Mouse (Mus musculus): Measurements from ENCODE around the gene Cox6b1. TPM values are rescaled to one million over a fixed set of nuclear protein-coding genes. Genes with fewer than 3 reads are reported as not detected.

Gene Cox6b1
- polyA plus RNA-seq (2016; fragmentation: Nextera tagmentation; extraction: Ambion mirVana): 762 and 774 TPM in 2 replicates

GRCm38 (mm10) chr7:30625530-30626384, at the start of gene Cox6b1:
TSS of gene Cox6b1 (minus strand) at chr7:30626151.
- Histone ChIP-seq H3K27ac (peak within 1 kb of the TSS; percentile 88), H3K27me3 (ENCODE audit: poor library complexity, severe bottlenecking) (no peaks in the 10 kb centered on the region; the same call in 1 of the 2 replicates), H3K4me3 (peak within 1 kb of the TSS; percentile 87), H3K9me3 (no peaks in the 10 kb centered on the region), H3K36me3 (replicated peaks) (peaks cover 36% of the 10 kb centered on the region), H3K4me1 (peaks cover 10% of the 10 kb centered on the region)
- DNase-seq (ENCODE audit: extremely low spot score, low spot score): peak; percentile 86
- WGBS: 2% methylated on average over 44 of the region's 44 CpGs

- Histone ChIP-seq H3K27ac (no peak within 1 kb of the TSS), H3K27me3 (ENCODE audit: poor library complexity, severe bottlenecking) (no peaks in the 10 kb centered on the region), H3K4me1 (no peaks in the 10 kb centered on the region), H3K4me3 (no peak within 1 kb of the TSS), H3K9me3 (no peaks in the 10 kb centered on the region), H3K36me3 (replicated peaks) (no peaks in the 10 kb centered on the region)
- DNase-seq (ENCODE audit: extremely low spot score, low spot score): no peak
- 73% methylated on average over 9 of the region's 9 CpGs for WGBS
These were observed 45.5 kb upstream of the Cox6b1 start, which contains the start of gene Pmis2 for GRCm38 (mm10) chr7:30671480-30671879. TSS of gene Pmis2 (minus strand) at chr7:30671605.

GRCm38 (mm10) chr7:30669229-30669628, 43.3 kb upstream of the Cox6b1 start:
- H3K36me3 ChIP-seq (replicated peaks): no peaks in the 10 kb centered on the region
- no peak overlapping the region for H3K4me3 ChIP-seq
- peaks cover 10% of the 10 kb centered on the region for H3K4me1 ChIP-seq
- no peaks in the 10 kb centered on the region for H3K27me3 ChIP-seq (ENCODE audit: poor library complexity, severe bottlenecking)
- 51% methylated on average over 3 of the region's 3 CpGs for WGBS
- DNase-seq (ENCODE audit: extremely low spot score, low spot score): no peak
- no peak overlapping the region for H3K27ac ChIP-seq
- no peaks in the 10 kb centered on the region for H3K9me3 ChIP-seq

- Histone ChIP-seq H3K4me3 (peak overlapping the region; percentile 76), H3K36me3 (replicated peaks) (peaks cover 31% of the 10 kb centered on the region), H3K27ac (peak overlapping the region; percentile 87), H3K4me1 (peaks cover 18% of the 10 kb centered on the region), H3K27me3 (ENCODE audit: poor library complexity, severe bottlenecking) (no peaks in the 10 kb centered on the region), H3K9me3 (no peaks in the 10 kb centered on the region)
- DNase-seq (ENCODE audit: extremely low spot score, low spot score): no peak
- WGBS: 8% methylated on average over 11 of the region's 11 CpGs
These were observed 39.4 kb upstream of the Cox6b1 start for GRCm38 (mm10) chr7:30665321-30665720.

GRCm38 (mm10) chr7:30664529-30665200, 38.7 kb upstream of the Cox6b1 start, which contains the start of gene Haus5:
TSS of gene Haus5 (minus strand) at chr7:30664994.
- peaks cover 18% of the 10 kb centered on the region for H3K4me1 ChIP-seq
- H3K4me3 ChIP-seq: peak within 1 kb of the TSS; percentile 76
- no peaks in the 10 kb centered on the region for H3K9me3 ChIP-seq
- peak; percentile 92 for DNase-seq (ENCODE audit: extremely low spot score, low spot score)
- WGBS: under 1% methylated on average over 34 of the region's 34 CpGs
- peaks cover 37% of the 10 kb centered on the region for H3K36me3 ChIP-seq (replicated peaks)
- H3K27ac ChIP-seq: peak within 1 kb of the TSS; percentile 87
- no peaks in the 10 kb centered on the region for H3K27me3 ChIP-seq (ENCODE audit: poor library complexity, severe bottlenecking)

- H3K4me3 ChIP-seq: peak within 1 kb of the TSS; percentile 73
- H3K36me3 ChIP-seq (replicated peaks): peaks cover 72% of the 10 kb centered on the region
- no peaks in the 10 kb centered on the region for H3K27me3 ChIP-seq (ENCODE audit: poor library complexity, severe bottlenecking)
- peak; percentile 97 for DNase-seq (ENCODE audit: extremely low spot score, low spot score)
- H3K27ac ChIP-seq: peak within 1 kb of the TSS; percentile 87
- no peaks in the 10 kb centered on the region for H3K9me3 ChIP-seq
- 1% methylated on average over 59 of the region's 59 CpGs for WGBS
- peaks cover 16% of the 10 kb centered on the region for H3K4me1 ChIP-seq
These were observed 23.9 kb upstream of the Cox6b1 start, which contains the start of gene Rbm42 for GRCm38 (mm10) chr7:30649591-30650540. TSS of gene Rbm42 (minus strand) at chr7:30650317.

GRCm38 (mm10) chr7:30639083-30639482, 13.1 kb upstream of the Cox6b1 start:
- no peak for DNase-seq (ENCODE audit: extremely low spot score, low spot score)
- H3K27ac ChIP-seq: no peak overlapping the region
- no peak overlapping the region for H3K4me3 ChIP-seq
- no peaks in the 10 kb centered on the region for H3K9me3 ChIP-seq
- H3K4me1 ChIP-seq: peaks cover 30% of the 10 kb centered on the region
- peaks cover 44% of the 10 kb centered on the region for H3K36me3 ChIP-seq (replicated peaks)
- 28% methylated on average over 4 of the region's 4 CpGs for WGBS
- H3K27me3 ChIP-seq (ENCODE audit: poor library complexity, severe bottlenecking): peaks cover 28% of the 10 kb centered on the region

GRCm38 (mm10) chr7:30636395-30636794, 10.4 kb upstream of the Cox6b1 start:
- H3K27ac ChIP-seq: no peak overlapping the region
- peaks cover 17% of the 10 kb centered on the region for H3K36me3 ChIP-seq (replicated peaks)
- H3K4me1 ChIP-seq: peaks cover 37% of the 10 kb centered on the region
- no peaks in the 10 kb centered on the region for H3K9me3 ChIP-seq
- H3K4me3 ChIP-seq: peak overlapping the region; percentile 19; the same call in 1 of the 2 replicates
- H3K27me3 ChIP-seq (ENCODE audit: poor library complexity, severe bottlenecking): peaks cover 55% of the 10 kb centered on the region
- no peak for DNase-seq (ENCODE audit: extremely low spot score, low spot score)
- WGBS: 32% methylated on average over 11 of the region's 11 CpGs

- H3K36me3 ChIP-seq (replicated peaks): peaks cover 11% of the 10 kb centered on the region
- no peaks in the 10 kb centered on the region for H3K9me3 ChIP-seq
- DNase-seq (ENCODE audit: extremely low spot score, low spot score): no peak
- H3K27me3 ChIP-seq (ENCODE audit: poor library complexity, severe bottlenecking): peaks cover 61% of the 10 kb centered on the region
- peaks cover 37% of the 10 kb centered on the region for H3K4me1 ChIP-seq
- 0 out of 2 replicates have a peak within 1 kb of the TSS, but pooled peaks have one; percentile 15 for H3K27ac ChIP-seq
- WGBS: 8% methylated on average over 5 of the region's 5 CpGs
- H3K4me3 ChIP-seq: peak within 1 kb of the TSS; percentile 42
These were observed 9.8 kb upstream of the Cox6b1 start, which contains the start of gene Etv2 for GRCm38 (mm10) chr7:30635752-30636151. TSS of gene Etv2 (minus strand) at chr7:30635852.

GRCm38 (mm10) chr7:30634621-30635020, 8.7 kb upstream of the Cox6b1 start:
- DNase-seq (ENCODE audit: extremely low spot score, low spot score): peak; percentile 72
- under 1% methylated on average over 20 of the region's 20 CpGs for WGBS

GRCm38 (mm10) chr7:30633762-30634412, 7.9 kb upstream of the Cox6b1 start:
- Histone ChIP-seq H3K36me3 (replicated peaks) (no peaks in the 10 kb centered on the region), H3K27ac (no peak overlapping the region), H3K9me3 (no peaks in the 10 kb centered on the region), H3K27me3 (ENCODE audit: poor library complexity, severe bottlenecking) (peaks cover 61% of the 10 kb centered on the region), H3K4me1 (peaks cover 31% of the 10 kb centered on the region), H3K4me3 (peak overlapping the region; percentile 19; the same call in 1 of the 2 replicates)
- WGBS: 7% methylated on average over 27 of the region's 27 CpGs
- DNase-seq (ENCODE audit: extremely low spot score, low spot score): peak; percentile 20

More at GRCm38 (mm10) chr7:30634621-30635020, 8.7 kb upstream of the Cox6b1 start:
- peak overlapping the region; percentile 42 for H3K4me3 ChIP-seq
- peaks cover 61% of the 10 kb centered on the region for H3K27me3 ChIP-seq (ENCODE audit: poor library complexity, severe bottlenecking)
- 0 out of 2 replicates have a peak overlapping the region, but pooled peaks have one; percentile 15 for H3K27ac ChIP-seq
- no peaks in the 10 kb centered on the region for H3K36me3 ChIP-seq (replicated peaks)
- H3K9me3 ChIP-seq: no peaks in the 10 kb centered on the region
- H3K4me1 ChIP-seq: peaks cover 37% of the 10 kb centered on the region
